Mouse (Mus musculus) ES-Bruce4 (cell line): Measurements from ENCODE around the gene Endou.

ENCODE experiments used
- CTCF ChIP-seq: IDR thresholded peaks from one replicate; pipeline ENCODE4 v1.8.1; 2011; ENCODE audit warnings: low read depth, low read length
- POLR2A ChIP-seq: IDR thresholded peaks from one replicate; pipeline ENCODE4 v1.8.1; 2011; ENCODE audit warnings: low read length; ENCODE audit not compliant: insufficient read depth

DNA sequence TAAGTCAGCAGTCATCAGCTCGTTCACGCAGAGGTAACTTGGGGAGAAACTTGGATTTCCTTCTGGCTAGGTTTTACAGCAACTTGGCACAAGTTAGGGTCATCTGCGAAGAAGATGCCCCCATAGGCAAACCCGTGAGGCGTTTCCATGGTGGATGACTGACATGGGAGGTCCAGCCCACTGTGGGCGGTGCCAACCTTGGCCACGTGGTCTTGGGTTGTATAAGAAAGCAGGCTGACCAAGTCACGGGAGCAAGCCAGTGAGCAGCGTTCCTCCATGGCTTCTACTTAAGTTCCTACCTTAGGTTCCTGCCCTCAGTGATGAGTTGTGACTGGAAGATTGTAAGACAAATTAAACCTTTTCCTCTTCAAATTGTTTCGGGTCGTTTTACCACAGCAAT, 849 bp upstream of the Endou start:
- TF ChIP-seq CTCF, result no peak
- no peak for TF ChIP-seq POLR2A
